Mouse (Mus musculus): ENCODE results near the gene Cenpo. TPM values are rescaled to one million over a fixed set of nuclear protein-coding genes. Genes with fewer than 3 reads are reported as not detected.

Cenpo gene
- total and polyA plus RNA-seq, 3 experiments: 29.2 to 35.5 TPM; not detected in 1

GRCm38 (mm10) chr12:4211174-4211573, 22.9 kb downstream of the Cenpo start:
- Histone ChIP-seq H3K4me1 (ENCODE audit: control insufficient read depth in 1 of 2, insufficient read depth in 2 of 2, low read length in 2 of 2) (peaks cover 0 to 2% of the 10 kb centered on the region in 2 experiments; a peak in 1 of 4 replicates), H3K27ac (ENCODE audit: control insufficient read depth, low read depth, low read length) (no peak overlapping the region), H3K79me2 (ENCODE audit: control insufficient read depth, insufficient read depth, low read length, poor library complexity) (no peaks in the 10 kb centered on the region), H3K9ac (ENCODE audit: control insufficient read depth, low read depth, low read length, poor library complexity, severe bottlenecking) (no peak overlapping the region), H3K27me3 (ENCODE audit: control insufficient read depth in 1 of 2, insufficient read depth in 2 of 2, low read length in 2 of 2) (no peaks in the 10 kb centered on the region), H3K9me3 (replicated peaks; ENCODE audit: insufficient read depth, low read length) (no peaks in the 10 kb centered on the region), H3K36me3 (ENCODE audit: control insufficient read depth in 1 of 2, insufficient read depth in 2 of 2, low read length in 2 of 2) (peaks cover 2 to 5% of the 10 kb centered on the region in 2 experiments; a peak in 2 of 4 replicates), H3K4me3 (ENCODE audit: control insufficient read depth in 1 of 2, insufficient read depth in 1 of 2, low read depth in 2 of 2, low read length in 2 of 2) (no peak overlapping the region)
- DNase-seq (ENCODE audit: low read depth, low spot score): no peak
- TF ChIP-seq CHD2 (IDR thresholded peaks at IDR 0.05; ENCODE audit: low read length): no peak
- TF ChIP-seq NELFE (IDR thresholded peaks at IDR 0.05; ENCODE audit: low read depth, low read length): no peak

DNA sequence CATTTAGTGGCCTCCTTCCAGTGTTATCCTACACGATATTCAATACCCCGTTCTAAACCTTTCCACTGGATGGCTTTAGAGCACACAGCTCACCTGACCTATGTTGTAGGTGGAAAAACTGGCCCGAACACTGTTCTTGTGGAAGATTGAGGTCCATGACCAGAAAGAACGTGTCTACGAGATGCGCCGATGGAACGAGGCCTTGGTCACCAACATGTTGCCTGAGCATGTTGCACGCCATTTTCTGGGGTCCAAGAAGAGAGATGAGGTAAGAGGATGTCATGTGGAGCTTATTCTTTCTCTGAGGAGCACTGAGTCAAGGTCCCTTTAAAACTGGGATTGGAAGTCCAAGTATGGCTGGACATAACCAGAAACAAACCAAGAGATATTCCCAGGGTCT, 24.9 kb downstream of the Cenpo start:
- no peak overlapping the region for H3K4me3 ChIP-seq (ENCODE audit: control insufficient read depth in 1 of 2, insufficient read depth in 1 of 2, low read depth in 2 of 2, low read length in 2 of 2)
- H3K36me3 ChIP-seq (ENCODE audit: control insufficient read depth in 1 of 2, insufficient read depth in 2 of 2, low read length in 2 of 2): peaks cover 2 to 3% of the 10 kb centered on the region in 2 experiments; a peak in 2 of 4 replicates
- H3K27ac ChIP-seq (ENCODE audit: control insufficient read depth, low read depth, low read length): no peak overlapping the region
- no peaks in the 10 kb centered on the region for H3K27me3 ChIP-seq (ENCODE audit: control insufficient read depth in 1 of 2, insufficient read depth in 2 of 2, low read length in 2 of 2)
- no peaks in the 10 kb centered on the region for H3K79me2 ChIP-seq (ENCODE audit: control insufficient read depth, insufficient read depth, low read length, poor library complexity)
- peaks cover 0 to 2% of the 10 kb centered on the region in 2 experiments; a peak in 1 of 4 replicates for H3K4me1 ChIP-seq (ENCODE audit: control insufficient read depth in 1 of 2, insufficient read depth in 2 of 2, low read length in 2 of 2)
- no peak for DNase-seq (ENCODE audit: low read depth, low spot score)
- H3K9me3 ChIP-seq (replicated peaks; ENCODE audit: insufficient read depth, low read length): no peaks in the 10 kb centered on the region
- no peak overlapping the region for H3K9ac ChIP-seq (ENCODE audit: control insufficient read depth, low read depth, low read length, poor library complexity, severe bottlenecking)
- TF ChIP-seq TBP (IDR thresholded peaks at IDR 0.05; ENCODE audit: low read depth, low read length) (no peak), RCOR1 (IDR thresholded peaks at IDR 0.05; ENCODE audit: low read depth, low read length) (no peak), EP300 (IDR thresholded peaks at IDR 0.05; ENCODE audit: low read depth in 1 of 2, low read length in 2 of 2) (no peak), ZKSCAN1 (IDR thresholded peaks at IDR 0.05; ENCODE audit: low read depth, low read length) (no peak), ZNF384 (IDR thresholded peaks at IDR 0.05; ENCODE audit: low read depth, low read length) (no peak), ETS1 (IDR thresholded peaks at IDR 0.05; ENCODE audit: low read depth, low read length) (no peak)

GRCm38 (mm10) chr12:4208405-4209133, 25.5 kb downstream of the Cenpo start:
- Histone ChIP-seq H3K79me2 (ENCODE audit: control insufficient read depth, insufficient read depth, low read length, poor library complexity) (no peaks in the 10 kb centered on the region), H3K4me1 (ENCODE audit: control insufficient read depth in 1 of 2, insufficient read depth in 2 of 2, low read length in 2 of 2) (peaks cover 0 to 2% of the 10 kb centered on the region in 2 experiments; a peak in 1 of 4 replicates), H3K27me3 (ENCODE audit: control insufficient read depth in 1 of 2, insufficient read depth in 2 of 2, low read length in 2 of 2) (no peaks in the 10 kb centered on the region), H3K4me3 (ENCODE audit: control insufficient read depth in 1 of 2, insufficient read depth in 1 of 2, low read depth in 2 of 2, low read length in 2 of 2) (peak overlapping the region in 1 of 2 experiments; percentile 44; a peak in 2 of 4 replicates), H3K27ac (ENCODE audit: control insufficient read depth, low read depth, low read length) (peak overlapping the region; percentile 50), H3K9me3 (replicated peaks; ENCODE audit: insufficient read depth, low read length) (no peaks in the 10 kb centered on the region), H3K36me3 (ENCODE audit: control insufficient read depth in 1 of 2, insufficient read depth in 2 of 2, low read length in 2 of 2) (peaks cover 2 to 3% of the 10 kb centered on the region in 2 experiments; a peak in 2 of 4 replicates), H3K9ac (ENCODE audit: control insufficient read depth, low read depth, low read length, poor library complexity, severe bottlenecking) (peak overlapping the region; percentile 62)
- TF ChIP-seq NELFE (IDR thresholded peaks at IDR 0.05; ENCODE audit: low read depth, low read length) (no peak), ZNF384 (IDR thresholded peaks at IDR 0.05; ENCODE audit: low read depth, low read length) (no peak), ZC3H11A (IDR thresholded peaks at IDR 0.05; ENCODE audit: low read depth, low read length) (0 out of 2 replicates have a peak, but pooled peaks have one; percentile 2), JUND (IDR thresholded peaks at IDR 0.05; ENCODE audit: low read depth, low read length) (no peak), MYC (IDR thresholded peaks at IDR 0.05; ENCODE audit: low read depth, low read length) (no peak), RAD21 (IDR thresholded peaks at IDR 0.05; ENCODE audit: low read depth, low read length) (peak; percentile 55), MXI1 (IDR thresholded peaks at IDR 0.05; ENCODE audit: low read depth, low read length) (no peak), TBP (IDR thresholded peaks at IDR 0.05; ENCODE audit: low read depth, low read length) (0 out of 2 replicates have a peak, but pooled peaks have one; percentile 16), SMC3 (IDR thresholded peaks at IDR 0.05; ENCODE audit: low read depth, low read length) (peak; percentile 69), USF2 (IDR thresholded peaks at IDR 0.05; ENCODE audit: borderline replicate concordance in 1 of 2, insufficient read depth in 1 of 2, low read depth in 1 of 2, low read length in 2 of 2) (no peak), CTCF (IDR thresholded peaks at IDR 0.05 in 2 of 3, conservative IDR thresholded peaks at IDR 0.05 in 1 of 3; ENCODE audit: control insufficient read depth in 1 of 3, insufficient read depth in 1 of 3, low read depth in 2 of 3, low read length in 3 of 3, poor library complexity in 1 of 3, severe bottlenecking in 1 of 3) (peak; percentile 45 to 83 (median 69); a peak in 5 of 6 replicates)
- peak; percentile 86 for DNase-seq (ENCODE audit: low read depth, low spot score)

Data from MEL (cell line).